Mouse (Mus musculus) midbrain, embryonic 11.5 days (tissue): ENCODE measurements around the gene Bag3. TPM values are rescaled to one million over a fixed set of nuclear protein-coding genes. Genes with fewer than 3 reads are reported as not detected.

ENCODE experiments used
- ATAC-seq: fragments of 200-750 bp; cut with Nextera tagmentation; 2 replicates; pipeline ENCODE4 v1.8.0; 2017; ENCODE audit warnings: moderate TSS enrichment, moderate library complexity; ENCODE audit not compliant: low FRiP score
- DNase-seq: peaks from one replicate; pipeline ENCODE4 v3.0.0; 2015; ENCODE audit warnings: low spot score; ENCODE audit errors: missing footprints
- H3K27ac ChIP-seq: fragments of 300-500 bp; sonication (generic); 2 replicates; pipeline ENCODE4 v1.5.1; 2014; ENCODE audit warnings: low read depth, low read length
- H3K27me3 ChIP-seq: fragments of 300-500 bp; sonication (generic); 2 replicates; pipeline ENCODE4 v1.6.1; 2014; ENCODE audit warnings: mild to moderate bottlenecking, low read length, moderate library complexity, mixed read lengths; ENCODE audit not compliant: control insufficient read depth, insufficient read depth
- H3K36me3 ChIP-seq: fragments of 300-500 bp; sonication (generic); 2 replicates; pipeline ENCODE4 v1.6.1; 2014; ENCODE audit warnings: mild to moderate bottlenecking, low read length, moderate library complexity, mixed read lengths; ENCODE audit not compliant: control insufficient read depth, insufficient read depth
- H3K4me1 ChIP-seq: fragments of 300-500 bp; sonication (generic); 2 replicates; pipeline ENCODE4 v1.6.1; 2014; ENCODE audit warnings: low read length; ENCODE audit not compliant: control insufficient read depth, insufficient read depth
- H3K4me2 ChIP-seq: fragments of 300-500 bp; sonication (generic); 2 replicates; pipeline ENCODE4 v1.6.1; 2014; ENCODE audit warnings: mild to moderate bottlenecking, moderate library complexity
- H3K4me3 ChIP-seq: fragments of 300-500 bp; sonication (generic); 2 replicates; pipeline ENCODE4 v1.5.1; 2014; ENCODE audit warnings: low read depth, low read length
- H3K9ac ChIP-seq: fragments of 300-500 bp; sonication (generic); 2 replicates; pipeline ENCODE4 v1.6.1; 2014; ENCODE audit warnings: low read length
- H3K9me3 ChIP-seq: fragments of 300-500 bp; sonication (generic); 2 replicates; pipeline ENCODE4 v1.6.1; 2016; ENCODE audit warnings: low read length; ENCODE audit not compliant: control insufficient read depth
- WGBS: fragments of 180-500 bp; shearing (Covaris S2); extraction: QIAGEN DNeasy Blood & Tissue Kit; methylation state at CpG from one replicate; pipeline ENCODE4 v1.1.7; 2014; 5-methylcytosine and 5-hydroxymethylcytosine counted together
- polyA plus RNA-seq: library from polyadenylated mRNA; unstranded; fragments of >200 nt; fragmentation: Nextera tagmentation; extraction: Ambion mirVana; gene quantifications from 2 replicates; pipeline ENCODE4 v1.2.1, GENCODE M21; 2014

Bag3 gene
- 3.0 and 4.3 TPM in 2 replicates for polyA plus RNA-seq

DNA sequence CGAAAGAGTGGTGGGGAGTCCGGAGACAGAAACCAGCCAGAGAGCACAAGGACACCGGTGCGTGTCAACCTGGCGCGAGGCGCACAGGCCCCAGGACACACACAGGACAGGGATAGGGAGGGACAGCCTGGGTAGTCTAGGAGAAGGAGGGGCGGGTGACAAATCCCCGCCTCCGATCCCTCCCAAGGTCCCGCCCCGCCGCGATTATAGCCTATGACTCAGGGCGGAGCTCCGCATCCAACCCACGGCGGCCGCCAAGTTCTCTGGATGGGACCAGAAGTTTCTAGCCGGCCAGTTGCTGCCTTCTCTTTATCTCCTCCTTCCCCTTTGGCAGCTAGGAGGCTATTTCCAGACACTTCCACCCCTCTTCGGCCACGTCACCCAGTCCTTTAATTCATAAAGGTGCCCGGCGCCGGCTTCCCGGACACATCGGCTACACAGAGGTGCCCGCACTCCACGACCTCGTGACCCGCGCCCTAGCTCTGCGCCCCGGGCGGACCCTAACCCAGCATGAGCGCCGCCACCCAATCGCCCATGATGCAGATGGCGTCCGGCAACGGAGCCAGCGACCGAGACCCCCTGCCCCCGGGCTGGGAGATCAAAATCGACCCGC lies at the start of gene Bag3:
Bag3 (plus strand) TSS at position 268 of the 613 bp plus-strand sequence.
- Histone ChIP-seq H3K9ac (peak within 1 kb of the TSS; percentile 65), H3K4me1 (peaks cover 8% of the 10 kb centered on the region), H3K36me3 (no peaks in the 10 kb centered on the region), H3K4me2 (peak within 1 kb of the TSS; percentile 75), H3K27me3 (peaks cover 15% of the 10 kb centered on the region), H3K9me3 (no peaks in the 10 kb centered on the region), H3K27ac (no peak within 1 kb of the TSS; the same call in 1 of the 2 replicates), H3K4me3 (peak within 1 kb of the TSS; percentile 39)
- ATAC-seq (peak; percentile 93), DNase-seq (no peak)
- under 1% methylated on average over 46 of the region's 46 CpGs for WGBS

DNA sequence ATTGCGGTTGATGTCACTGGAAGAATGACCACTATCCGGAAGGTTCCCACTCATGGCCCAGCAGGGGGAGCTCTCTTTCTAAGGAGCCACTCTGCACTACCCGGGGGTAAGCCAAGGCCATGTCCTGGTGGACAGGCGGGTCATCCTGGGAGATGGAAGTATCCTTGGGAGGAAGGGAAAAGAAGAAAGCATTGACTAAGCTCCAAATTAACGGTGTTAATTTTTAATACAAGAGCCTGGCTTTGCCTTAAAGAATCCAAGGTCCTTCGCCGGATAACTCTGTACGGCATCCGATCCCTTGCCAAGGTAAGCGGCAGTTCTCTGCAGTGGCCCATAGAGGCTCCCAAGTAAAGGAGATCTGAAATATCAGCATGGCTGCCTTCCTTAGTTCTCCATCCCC lies 49.1 kb upstream of the Bag3 start:
- 32% methylated on average over 10 of the region's 10 CpGs for WGBS
- no peak overlapping the region for H3K27ac ChIP-seq
- H3K4me2 ChIP-seq = peak overlapping the region; percentile 22; the same call in 1 of the 2 replicates
- no peak overlapping the region for H3K9ac ChIP-seq
- H3K4me1 ChIP-seq = no peaks in the 10 kb centered on the region
- H3K27me3 ChIP-seq = no peaks in the 10 kb centered on the region
- DNase-seq = peak; percentile 91
- H3K4me3 ChIP-seq = no peak overlapping the region
- ATAC-seq = peak; percentile 67
- no peaks in the 10 kb centered on the region for H3K9me3 ChIP-seq
- no peaks in the 10 kb centered on the region for H3K36me3 ChIP-seq

DNA sequence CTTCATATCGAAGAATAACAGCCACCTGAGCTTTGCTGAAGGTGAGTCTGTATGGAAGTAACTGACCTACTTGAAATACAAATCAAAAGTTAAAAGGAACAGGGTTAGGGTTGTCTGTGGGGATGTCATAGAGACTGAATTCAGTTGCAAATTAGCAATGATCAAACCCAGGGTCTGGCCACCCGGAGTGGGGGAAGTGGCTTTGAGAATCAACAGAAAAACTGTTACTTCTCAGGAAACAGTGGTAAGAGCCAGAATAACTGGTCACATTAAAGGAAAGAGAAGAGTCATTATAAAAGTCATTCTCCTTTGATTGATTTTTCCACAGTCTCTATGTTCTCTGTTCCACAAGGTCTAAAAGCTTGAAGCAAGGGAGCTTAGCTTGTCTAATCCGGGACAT lies 34.4 kb upstream of the Bag3 start:
- H3K4me2 ChIP-seq = no peak overlapping the region
- H3K9ac ChIP-seq = no peak overlapping the region
- ATAC-seq (no peak), DNase-seq (peak; percentile 57)
- H3K27me3 ChIP-seq = no peaks in the 10 kb centered on the region
- H3K9me3 ChIP-seq = peaks cover 14% of the 10 kb centered on the region; the same call in 1 of the 2 replicates
- no peaks in the 10 kb centered on the region for H3K4me1 ChIP-seq
- no peaks in the 10 kb centered on the region for H3K36me3 ChIP-seq
- 95% methylated on average over 3 of the region's 3 CpGs for WGBS
- no peak overlapping the region for H3K27ac ChIP-seq
- no peak overlapping the region for H3K4me3 ChIP-seq

DNA sequence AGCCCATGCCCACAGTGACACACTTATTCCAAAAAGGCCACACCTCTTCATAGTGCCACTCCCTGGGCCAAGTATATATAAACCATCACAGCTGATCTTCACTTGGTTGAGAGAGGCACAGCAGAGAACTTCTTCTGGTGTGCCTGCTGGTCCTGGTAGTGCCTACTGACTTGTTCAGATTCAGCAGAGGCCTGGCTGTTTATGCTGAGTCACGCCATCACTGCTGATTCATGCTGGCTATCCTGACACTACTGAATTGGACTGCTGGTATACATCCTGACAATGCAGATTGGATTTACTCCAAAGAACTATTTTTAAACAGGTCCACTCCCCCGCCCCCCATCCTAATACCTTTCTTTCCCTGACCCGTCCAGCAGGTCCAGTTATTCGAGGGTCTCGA lies 28.9 kb upstream of the Bag3 start:
- no peak overlapping the region for H3K9ac ChIP-seq
- no peak for ATAC-seq
- 95% methylated on average over 5 of the region's 5 CpGs for WGBS
- no peaks in the 10 kb centered on the region for H3K27me3 ChIP-seq
- no peaks in the 10 kb centered on the region for H3K4me1 ChIP-seq
- H3K4me2 ChIP-seq = no peak overlapping the region
- no peak overlapping the region for H3K4me3 ChIP-seq
- no peak overlapping the region for H3K27ac ChIP-seq
- H3K9me3 ChIP-seq = no peaks in the 10 kb centered on the region
- no peaks in the 10 kb centered on the region for H3K36me3 ChIP-seq
- peak; percentile 59 for DNase-seq

- 83% methylated on average over 6 of the region's 6 CpGs for WGBS
These were observed 23.6 kb upstream of the Bag3 start for GRCm38 (mm10) chr7:128499801-128500200.

DNA sequence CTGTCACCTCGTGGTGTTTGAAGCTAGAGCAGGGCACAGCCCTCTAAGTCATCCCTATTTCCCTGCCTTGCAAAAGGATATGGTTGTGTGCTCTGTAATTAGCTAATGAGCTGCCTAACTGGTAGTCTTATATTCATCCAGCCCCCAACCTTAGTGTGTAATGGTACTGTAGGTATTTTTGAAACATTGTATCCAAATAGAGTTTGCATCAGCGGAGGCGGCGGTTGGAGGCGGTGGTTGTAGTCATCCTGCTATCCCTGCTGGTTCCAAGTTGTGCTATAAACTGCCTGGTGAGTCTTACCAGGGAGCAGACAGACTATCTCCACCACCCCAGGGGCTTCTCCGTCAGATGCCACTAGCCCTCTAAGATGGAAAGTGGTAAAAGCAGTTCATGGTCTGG lies 19.3 kb upstream of the Bag3 start:
- Histone ChIP-seq H3K9me3 (no peaks in the 10 kb centered on the region), H3K27me3 (no peaks in the 10 kb centered on the region), H3K4me2 (no peak overlapping the region), H3K36me3 (no peaks in the 10 kb centered on the region), H3K27ac (no peak overlapping the region), H3K9ac (no peak overlapping the region), H3K4me1 (no peaks in the 10 kb centered on the region), H3K4me3 (no peak overlapping the region)
- WGBS = 90% methylated on average over 6 of the region's 6 CpGs
- no peak for DNase-seq
- no peak for ATAC-seq

More at GRCm38 (mm10) chr7:128499801-128500200, 23.6 kb upstream of the Bag3 start:
- Histone ChIP-seq H3K27me3 (no peaks in the 10 kb centered on the region), H3K9ac (no peak overlapping the region), H3K4me2 (no peak overlapping the region), H3K4me1 (no peaks in the 10 kb centered on the region), H3K36me3 (no peaks in the 10 kb centered on the region), H3K4me3 (no peak overlapping the region), H3K9me3 (no peaks in the 10 kb centered on the region), H3K27ac (no peak overlapping the region)
- ATAC-seq (no peak), DNase-seq (peak; percentile 21)

DNA sequence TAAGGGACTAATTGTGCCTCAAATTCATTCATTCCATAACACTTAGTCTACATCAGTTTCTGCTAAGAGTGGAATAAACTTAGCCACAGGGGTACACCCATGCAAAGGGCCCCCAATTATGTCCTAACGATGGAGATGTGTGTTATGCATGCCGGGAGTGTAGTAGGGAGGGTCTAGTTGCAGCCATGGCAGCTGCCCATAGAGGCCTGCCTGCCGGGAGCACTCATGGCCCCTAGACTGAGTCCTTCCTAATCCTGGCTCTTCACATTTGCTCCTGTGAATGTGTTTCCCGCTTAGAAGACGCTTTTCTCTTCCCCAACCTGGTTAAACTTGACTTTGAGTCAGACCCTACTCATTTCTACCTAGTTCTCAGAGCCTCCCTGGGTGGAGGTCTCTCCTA lies 11.5 kb upstream of the Bag3 start:
- Histone ChIP-seq H3K27ac (no peak overlapping the region), H3K36me3 (no peaks in the 10 kb centered on the region), H3K9ac (no peak overlapping the region), H3K27me3 (no peaks in the 10 kb centered on the region), H3K4me1 (peaks cover 4% of the 10 kb centered on the region; the same call in 1 of the 2 replicates), H3K4me2 (no peak overlapping the region), H3K9me3 (no peaks in the 10 kb centered on the region), H3K4me3 (no peak overlapping the region)
- ATAC-seq (no peak), DNase-seq (peak; percentile 61)
- 89% methylated on average over 5 of the region's 5 CpGs for WGBS

- ATAC-seq (no peak), DNase-seq (peak; percentile 79)
- no peak overlapping the region for H3K4me3 ChIP-seq
- H3K36me3 ChIP-seq = no peaks in the 10 kb centered on the region
- no peaks in the 10 kb centered on the region for H3K9me3 ChIP-seq
- 40% methylated on average over 7 of the region's 7 CpGs for WGBS
- peaks cover 4% of the 10 kb centered on the region; the same call in 1 of the 2 replicates for H3K4me1 ChIP-seq
- no peak overlapping the region for H3K9ac ChIP-seq
- no peaks in the 10 kb centered on the region for H3K27me3 ChIP-seq
- no peak overlapping the region for H3K27ac ChIP-seq
- H3K4me2 ChIP-seq = no peak overlapping the region
These were observed 9.9 kb upstream of the Bag3 start for GRCm38 (mm10) chr7:128513512-128513911.

GRCm38 (mm10) chr7:128514341-128514740 lies 9.1 kb upstream of the Bag3 start:
- Histone ChIP-seq H3K9ac (no peak overlapping the region; the same call in 1 of the 2 replicates), H3K27me3 (no peaks in the 10 kb centered on the region), H3K9me3 (no peaks in the 10 kb centered on the region), H3K27ac (no peak overlapping the region), H3K4me1 (peaks cover 4% of the 10 kb centered on the region; the same call in 1 of the 2 replicates), H3K36me3 (no peaks in the 10 kb centered on the region), H3K4me3 (no peak overlapping the region), H3K4me2 (no peak overlapping the region)
- DNase-seq (peak; percentile 54), ATAC-seq (no peak)
- 61% methylated on average over 4 of the region's 4 CpGs for WGBS
